Mouse (Mus musculus) lung, adult 18-20 months (tissue): ENCODE results near the gene Stx1a.
"Not testable (repeated sequence)": the region's sequence is repeated elsewhere in the genome, so short reads cannot be mapped to it uniquely, and the experiment has no call there.

Experiments
- DNase-seq, 2 experiments: peaks; one replicate each; pipeline ENCODE4 v3.0.0; 2022; ENCODE audit warnings: mixed read lengths in 2 of 2

Stx1a gene

DNA sequence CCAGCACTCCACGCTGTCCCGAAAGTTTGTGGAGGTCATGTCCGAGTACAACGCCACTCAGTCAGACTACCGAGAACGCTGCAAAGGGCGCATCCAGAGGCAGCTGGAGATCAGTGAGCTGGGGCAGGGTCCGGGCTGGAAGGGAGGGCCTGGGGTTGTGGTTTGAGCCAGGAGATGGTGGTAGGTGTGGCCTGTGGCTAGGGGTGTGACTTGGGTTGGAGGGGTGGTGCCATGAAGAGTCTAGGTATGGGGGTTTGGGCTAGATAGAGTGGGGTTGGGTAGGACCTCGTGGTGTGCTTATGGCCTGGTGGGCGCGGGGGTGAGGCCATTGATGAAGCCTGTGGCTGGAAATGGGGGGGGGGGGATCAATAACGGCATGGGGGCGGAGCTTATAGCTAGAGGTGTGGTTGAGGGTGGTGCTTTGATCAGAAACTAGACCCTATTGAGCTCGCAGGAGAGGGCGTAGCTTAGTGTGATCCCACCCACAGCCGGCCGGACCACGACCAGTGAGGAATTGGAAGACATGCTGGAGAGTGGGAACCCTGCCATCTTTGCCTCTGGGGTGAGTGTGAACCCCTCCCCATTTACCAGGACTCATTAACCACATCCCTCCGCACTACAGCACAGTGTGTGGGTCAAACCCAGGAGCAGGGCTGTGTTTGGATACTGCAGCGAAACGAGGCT, 19.0 kb downstream of the Stx1a start:
- no peak for DNase-seq

DNA sequence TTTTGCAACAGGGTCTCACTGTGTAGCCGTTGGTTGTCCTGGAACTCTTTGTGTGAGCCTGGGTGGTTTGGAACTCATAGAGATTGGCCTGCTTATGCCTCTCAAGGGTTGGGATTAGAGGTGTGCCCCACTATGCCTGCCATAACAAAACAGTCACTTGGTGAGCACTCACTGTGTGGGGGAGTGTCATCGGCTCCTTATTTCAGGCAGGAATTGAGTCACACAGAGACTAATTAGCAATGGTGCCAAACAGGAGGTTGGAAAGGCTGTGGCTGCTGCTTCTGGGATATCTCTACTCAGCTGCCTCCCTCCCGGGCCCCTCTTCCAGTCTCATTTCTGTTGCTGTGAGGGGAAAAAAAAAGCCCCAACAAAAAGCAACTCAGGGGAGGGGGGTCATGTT, 21.3 kb downstream of the Stx1a start:
- no peak for DNase-seq

GRCm38 (mm10) chr5:135048539-135048938, 25.3 kb downstream of the Stx1a start:
- no peak for DNase-seq

GRCm38 (mm10) chr5:135049268-135049667, 26.0 kb downstream of the Stx1a start:
- not testable (repeated sequence) for DNase-seq

DNA sequence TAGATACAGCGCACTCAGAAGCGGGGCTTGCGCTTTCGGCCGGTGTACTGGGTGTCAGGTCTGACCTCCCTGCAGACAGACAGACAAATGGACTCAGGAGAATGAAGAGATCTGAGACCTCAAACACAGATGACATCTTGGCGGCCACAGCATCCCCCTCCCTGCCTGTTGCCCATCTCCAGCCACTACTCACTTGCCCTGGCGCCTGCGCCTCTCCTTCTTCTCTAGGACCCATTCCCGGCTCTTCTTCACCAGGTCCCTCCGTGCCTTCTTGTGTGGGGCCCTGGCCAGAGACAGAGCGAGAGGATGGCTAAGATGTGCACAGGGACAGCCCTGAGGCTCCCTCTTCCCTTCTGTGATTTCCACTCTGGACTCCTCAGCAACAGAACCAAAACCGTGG, 30.1 kb downstream of the Stx1a start:
- DNase-seq = no peak

DNA sequence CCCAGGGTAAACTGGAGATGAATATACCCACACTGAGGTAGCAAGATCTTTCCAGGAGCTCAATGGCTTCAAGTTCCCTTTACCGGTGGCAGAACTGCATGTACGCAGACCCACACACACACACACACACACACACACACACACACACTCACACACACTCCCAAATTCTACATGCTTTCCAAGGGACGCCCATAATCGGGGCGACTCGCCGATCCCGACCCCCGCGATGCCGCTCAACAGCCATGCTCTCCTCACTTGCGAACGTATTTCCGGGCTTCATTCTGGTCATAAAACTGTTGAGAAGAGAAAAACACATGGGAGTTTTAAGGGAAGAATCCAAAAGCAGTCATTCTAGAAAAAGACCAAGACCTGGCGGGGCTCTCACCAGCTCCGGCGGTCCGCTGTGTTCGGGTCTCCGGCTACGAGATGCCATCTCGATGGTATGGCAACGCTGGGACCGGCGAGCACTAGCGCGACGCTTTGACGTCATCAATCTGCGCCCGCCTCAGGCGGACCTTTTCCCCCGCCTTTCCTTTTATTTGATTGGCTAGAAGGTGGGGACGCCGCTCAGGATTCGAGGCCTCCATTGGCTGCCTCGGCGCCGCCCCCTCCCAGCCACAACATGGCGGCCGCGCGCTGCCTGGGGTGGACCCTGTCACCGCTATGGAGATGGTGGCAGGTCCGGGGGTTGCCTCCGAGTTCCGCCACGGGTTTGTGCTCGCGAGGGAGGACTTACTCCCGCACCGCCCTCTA, 40.5 kb downstream of the Stx1a start, which contains the start of gene Dnajc30:
Dnajc30 (plus strand) TSS at position 574 of the 753 bp plus-strand sequence.
- peak; percentile 96 to 97 for DNase-seq

- no peak for DNase-seq
Observed at GRCm38 (mm10) chr5:135064382-135064766, 41.1 kb downstream of the Stx1a start.

DNA sequence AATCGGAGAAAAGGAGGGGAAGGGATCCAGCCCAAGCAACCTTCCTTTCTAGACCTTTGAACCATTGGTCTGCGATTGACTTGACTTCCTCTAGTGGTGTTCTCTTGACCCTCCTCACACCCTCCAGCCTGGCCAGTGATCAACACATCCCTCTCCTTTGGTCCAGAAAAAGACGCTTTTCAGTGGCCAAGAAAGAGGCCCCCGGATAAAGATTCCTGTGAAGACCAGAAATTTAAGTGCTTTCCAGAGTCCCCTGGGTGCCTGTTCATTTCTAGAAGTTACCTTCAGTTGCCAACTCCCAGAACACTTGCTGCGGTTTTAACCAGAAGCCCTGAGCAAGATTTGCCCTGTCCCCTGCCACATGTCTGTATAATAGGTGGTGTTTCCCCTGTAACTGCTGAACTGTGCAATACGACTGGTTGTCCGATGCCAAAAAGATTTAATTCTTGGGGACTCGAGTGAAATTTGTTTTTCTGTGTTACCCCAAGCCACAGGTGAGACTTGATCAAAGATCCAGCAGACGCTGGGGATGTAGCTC, 41.7 kb downstream of the Stx1a start, which contains the start of gene Bud23:
Bud23 (minus strand) TSS at position 51 of the 538 bp plus-strand sequence.
- not testable (repeated sequence) for DNase-seq

DNA sequence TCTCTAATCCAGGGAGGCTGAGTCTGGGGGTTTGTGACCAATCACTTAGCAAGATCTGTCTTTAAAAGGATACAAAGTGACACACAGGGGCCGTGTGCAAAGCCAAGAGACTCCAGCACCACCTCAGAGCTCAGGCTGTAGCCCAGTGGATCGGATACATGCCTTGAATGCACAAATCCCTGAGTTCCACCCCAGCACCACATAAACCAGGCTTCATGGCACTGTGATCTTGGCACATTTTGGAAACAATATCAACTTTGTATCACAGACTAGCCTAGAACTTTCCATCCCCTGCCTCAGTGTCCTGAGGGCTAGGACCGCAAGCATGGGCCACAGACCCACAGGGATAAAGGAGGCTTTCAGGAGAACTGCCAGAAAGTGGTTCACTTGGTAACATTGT, 42.7 kb downstream of the Stx1a start:
- DNase-seq = no peak

DNA sequence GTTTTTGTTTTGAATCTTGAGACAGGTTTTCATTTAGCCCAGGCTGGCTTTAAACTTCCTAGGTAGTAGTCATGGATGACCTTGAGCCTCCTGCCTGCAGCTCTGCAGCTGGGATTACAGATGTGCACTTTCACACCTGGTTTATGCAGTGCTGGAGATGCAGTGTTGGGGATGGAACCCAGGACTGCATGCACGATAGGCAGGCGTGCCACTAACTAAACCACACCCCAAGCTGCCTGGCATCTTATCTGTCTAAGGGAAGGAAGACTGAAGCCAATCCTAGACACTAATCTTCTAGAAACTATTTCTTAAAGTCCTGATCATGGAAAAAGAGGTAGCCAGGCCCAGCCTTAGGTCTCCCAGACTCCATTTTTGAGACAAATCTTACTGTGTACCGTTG, 47.2 kb downstream of the Stx1a start:
- DNase-seq = no peak

GRCm38 (mm10) chr5:135072061-135072460, 48.8 kb downstream of the Stx1a start:
- DNase-seq = no peak

GRCm38 (mm10) chr5:135072720-135073119, 49.4 kb downstream of the Stx1a start:
- no peak for DNase-seq

DNA sequence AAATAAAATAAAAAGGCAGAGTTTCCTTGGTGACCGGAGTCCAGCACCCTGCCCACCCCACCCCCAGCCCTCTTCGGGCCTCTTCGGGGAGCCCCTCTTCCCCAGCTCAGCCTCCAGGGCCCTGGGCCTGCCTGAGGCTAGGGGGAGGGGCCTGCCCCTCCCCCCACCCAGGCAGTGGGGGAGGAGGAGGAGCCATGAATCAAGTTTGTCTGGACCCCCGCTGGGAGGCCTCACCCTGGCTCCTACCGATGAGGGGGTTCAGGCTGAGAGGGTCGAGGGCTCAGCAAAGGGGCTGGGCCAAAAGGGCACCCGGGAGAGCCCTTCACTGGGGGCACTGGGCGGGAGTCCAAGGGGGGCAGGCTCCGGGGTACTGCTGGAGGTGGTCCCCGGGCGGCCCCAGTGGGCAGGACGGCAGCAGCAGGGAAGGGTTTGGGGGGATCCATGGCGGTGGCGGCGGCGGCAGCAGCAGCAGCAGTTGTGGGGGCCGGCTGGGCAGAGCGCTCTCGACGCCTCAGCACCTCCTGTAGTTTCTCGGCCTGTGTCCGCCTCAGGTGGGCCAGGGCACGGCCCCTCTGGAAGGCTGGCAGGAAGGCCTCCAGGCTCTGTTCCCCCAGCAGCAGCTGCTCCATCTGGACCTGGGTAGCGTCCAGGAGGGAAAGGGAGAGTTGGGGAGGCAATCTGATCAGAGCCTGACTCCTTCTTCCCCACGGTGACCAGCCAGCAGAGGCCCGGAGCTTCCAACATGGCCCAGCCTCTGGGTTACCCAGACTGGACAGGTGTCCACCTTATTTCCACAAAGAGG, 50.3 kb downstream of the Stx1a start:
- no peak for DNase-seq

GRCm38 (mm10) chr5:135075655-135076054, 52.4 kb downstream of the Stx1a start:
- DNase-seq = no peak

DNA sequence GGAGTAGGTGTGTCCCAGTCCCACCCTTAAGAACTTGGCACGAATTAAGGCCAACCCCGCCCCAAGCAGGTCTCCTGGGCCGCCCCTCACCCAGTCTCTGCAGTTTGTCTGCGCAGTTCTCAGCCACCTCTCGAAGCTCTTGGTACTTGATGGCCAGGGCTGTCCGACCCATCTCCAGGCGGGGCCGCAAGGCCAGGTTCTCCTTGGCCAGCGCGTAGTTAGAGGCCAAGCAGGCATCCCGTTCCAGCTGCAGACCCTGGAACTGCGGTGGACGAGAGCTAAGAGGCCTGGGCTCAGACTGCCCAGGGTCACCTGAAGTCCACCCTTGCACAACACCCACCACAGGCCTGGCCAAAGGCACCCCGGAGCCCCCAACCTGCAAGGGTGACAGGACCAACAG, 53.1 kb downstream of the Stx1a start:
- DNase-seq = no peak

DNA sequence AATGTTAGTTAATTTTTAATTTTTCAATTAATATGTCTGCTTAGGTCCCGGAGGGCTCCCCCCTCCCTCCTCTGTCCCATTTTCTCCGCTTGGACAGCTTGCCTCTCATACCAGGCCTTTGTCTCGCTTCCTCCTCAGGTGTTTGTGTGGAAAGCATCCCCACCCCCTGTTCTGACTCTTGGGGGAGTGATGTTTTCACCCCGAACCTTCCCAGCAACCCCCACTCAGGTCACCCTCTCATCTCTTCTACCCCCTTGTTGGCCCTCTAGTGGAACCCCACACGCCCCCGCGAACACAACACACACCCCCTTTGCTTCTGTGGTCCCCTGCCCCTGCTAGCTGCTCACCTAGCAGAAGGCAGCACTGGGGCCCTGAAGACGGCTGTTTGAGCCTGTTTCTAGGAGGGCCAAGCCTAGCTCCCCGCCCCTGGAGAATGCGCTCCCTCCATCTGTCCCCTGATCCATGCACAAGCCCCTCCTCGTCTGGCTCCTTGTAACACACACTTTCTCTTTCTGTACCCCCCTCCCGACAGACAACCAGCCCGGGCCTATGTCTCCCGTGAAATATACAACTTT, 53.7 kb downstream of the Stx1a start:
- DNase-seq = peak in 1 of 2 experiments; percentile 12

DNA sequence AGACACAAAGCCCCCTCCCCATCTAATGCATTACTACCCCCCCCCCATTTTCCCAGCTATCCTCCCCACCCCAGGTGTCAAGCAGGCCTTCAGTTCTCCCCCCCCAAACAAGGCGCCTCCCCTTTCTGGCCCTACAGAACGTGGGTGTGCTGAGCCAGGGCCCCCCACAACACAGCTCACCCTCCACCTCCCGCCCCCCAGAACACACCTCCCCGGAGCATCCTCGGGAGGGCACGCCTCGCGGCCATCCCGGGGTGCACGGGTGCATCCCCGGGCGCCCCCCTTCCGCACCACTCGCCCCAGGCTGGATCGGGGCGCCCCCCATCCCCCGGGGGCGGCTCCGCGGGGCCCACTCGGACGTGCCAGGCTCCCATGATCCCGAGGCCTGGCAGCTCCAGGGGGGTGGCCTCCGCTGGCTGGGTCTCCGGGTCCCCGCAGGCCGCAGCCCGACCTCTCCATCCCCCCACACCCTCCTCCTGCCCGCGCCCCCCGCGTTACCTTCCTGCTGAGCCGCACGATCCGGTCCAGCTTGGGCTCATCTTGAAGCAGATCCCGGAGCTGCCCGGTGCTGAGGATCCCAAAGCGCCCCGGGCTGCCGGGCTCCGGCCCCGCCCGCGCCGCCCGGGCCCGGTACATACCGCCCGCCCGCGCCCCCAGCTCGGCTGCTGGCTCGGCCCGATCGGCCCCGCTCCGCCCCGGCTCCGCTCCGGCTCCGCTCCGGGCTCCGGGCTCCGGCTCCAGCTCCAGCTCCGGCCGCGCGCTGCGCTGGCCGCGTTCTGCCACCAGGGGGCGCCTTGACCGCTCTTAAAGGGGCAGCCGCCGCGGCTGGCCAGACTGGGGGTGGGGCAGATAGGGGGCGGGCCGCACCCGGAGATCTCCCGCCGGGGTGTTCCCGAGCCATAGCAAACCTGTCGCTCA, 54.5 kb downstream of the Stx1a start, which contains the start of gene Vps37d:
Vps37d (minus strand) TSS at position 703 of the 918 bp plus-strand sequence.
- peak; percentile 86 to 90 for DNase-seq

- DNase-seq = no peak
Observed at GRCm38 (mm10) chr5:135078482-135078810, 55.2 kb downstream of the Stx1a start.

GRCm38 (mm10) chr5:135079578-135079977, 56.3 kb downstream of the Stx1a start:
- DNase-seq = no peak

- no peak for DNase-seq
Observed at GRCm38 (mm10) chr5:135080539-135080938, 57.3 kb downstream of the Stx1a start.

GRCm38 (mm10) chr5:135086871-135087270, 63.6 kb downstream of the Stx1a start:
- DNase-seq = no peak

DNA sequence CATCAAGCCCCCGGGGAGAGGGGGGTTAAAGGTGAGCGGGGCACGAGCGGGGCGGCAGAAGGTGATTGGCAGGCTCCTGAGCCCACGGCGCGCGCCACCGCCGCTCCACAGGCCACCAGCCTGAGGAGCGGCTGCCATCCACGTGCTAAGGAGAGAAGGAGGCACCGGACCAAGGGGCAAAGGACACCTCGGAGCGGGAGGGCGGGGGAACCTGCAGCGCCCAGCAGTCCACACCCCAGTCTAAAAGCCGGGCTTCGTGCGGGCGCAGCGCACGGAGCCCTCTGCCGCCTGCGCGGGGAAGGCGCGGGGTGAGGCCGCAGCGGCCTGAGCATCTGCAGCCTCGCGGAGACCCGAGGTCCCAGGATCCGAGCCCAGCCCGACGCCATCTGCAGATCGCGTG, 66.4 kb downstream of the Stx1a start, which contains the start of gene Mlxipl:
Mlxipl (plus strand) TSS at position 238 of the 400 bp plus-strand sequence.
- DNase-seq = no peak
